Mouse (Mus musculus) midbrain, embryonic 14.5 days (tissue): Measurements from ENCODE around the gene Krt39. TPM values are rescaled to one million over a fixed set of nuclear protein-coding genes. Genes with fewer than 3 reads are reported as not detected.
A peak's percentile ranks its signal among the peaks of the same experiment; 100 is the strongest.

Source experiments
- ATAC-seq: fragments of 200-750 bp; cut with Nextera tagmentation; 2 replicates; pipeline ENCODE4 v1.8.0; 2017; ENCODE audit warnings: moderate number of reproducible peaks, moderate library complexity; ENCODE audit not compliant: low FRiP score, low TSS enrichment
- DNase-seq: peaks from one replicate; pipeline ENCODE4 v3.0.0-alpha.2; 2015
- H3K27ac ChIP-seq: fragments of 300-500 bp; sonication (generic); replicated peaks from 2 replicates; pipeline ENCODE4 v1.5.1; 2014; ENCODE audit warnings: mild to moderate bottlenecking, low read depth, low read length, moderate library complexity
- H3K27me3 ChIP-seq: fragments of 300-500 bp; sonication (generic); 2 replicates; pipeline ENCODE4 v1.6.1; 2014; ENCODE audit warnings: low read length, control low read depth, mixed read lengths; ENCODE audit not compliant: control insufficient read depth, insufficient read depth
- H3K36me3 ChIP-seq: fragments of 300-500 bp; sonication (generic); 2 replicates; pipeline ENCODE4 v1.6.1; 2014; ENCODE audit warnings: low read length, control low read depth; ENCODE audit not compliant: control insufficient read depth, insufficient read depth
- H3K4me1 ChIP-seq: fragments of 300-500 bp; sonication (generic); 2 replicates; pipeline ENCODE4 v1.6.1; 2014; ENCODE audit warnings: mild to moderate bottlenecking, antibody characterized with exemption, low read length, control low read depth; ENCODE audit not compliant: control insufficient read depth, insufficient read depth
- H3K4me2 ChIP-seq: fragments of 300-500 bp; sonication (generic); 2 replicates; pipeline ENCODE4 v1.6.1; 2014; ENCODE audit warnings: mild to moderate bottlenecking, low read length, moderate library complexity
- H3K4me3 ChIP-seq: fragments of 300-500 bp; sonication (generic); replicated peaks from 2 replicates; pipeline ENCODE4 v1.5.1; 2014; ENCODE audit warnings: low read depth, low read length
- H3K9ac ChIP-seq: fragments of 300-500 bp; sonication (generic); replicated peaks from 2 replicates; pipeline ENCODE4 v1.6.1; 2014; ENCODE audit warnings: mild to moderate bottlenecking, low read length, moderate library complexity
- H3K9me3 ChIP-seq: fragments of 300-500 bp; sonication (generic); 2 replicates; pipeline ENCODE4 v1.6.1; 2016; ENCODE audit warnings: low read length, control low read depth, mixed read lengths; ENCODE audit not compliant: control insufficient read depth
- WGBS: fragments of 180-500 bp; shearing (Covaris S2); extraction: QIAGEN DNeasy Blood & Tissue Kit; methylation state at CpG from one replicate; pipeline ENCODE4 v1.1.7; 2014; 5-methylcytosine and 5-hydroxymethylcytosine counted together
- polyA plus RNA-seq: library from polyadenylated mRNA; unstranded; fragments of >200 nt; fragmentation: Nextera tagmentation; extraction: Ambion mirVana; gene quantifications from 2 replicates; pipeline ENCODE4 v1.2.1, GENCODE M21; 2014

The Krt39 gene
- polyA plus RNA-seq, 1 experiment from 2014 or later, result not detected

DNA sequence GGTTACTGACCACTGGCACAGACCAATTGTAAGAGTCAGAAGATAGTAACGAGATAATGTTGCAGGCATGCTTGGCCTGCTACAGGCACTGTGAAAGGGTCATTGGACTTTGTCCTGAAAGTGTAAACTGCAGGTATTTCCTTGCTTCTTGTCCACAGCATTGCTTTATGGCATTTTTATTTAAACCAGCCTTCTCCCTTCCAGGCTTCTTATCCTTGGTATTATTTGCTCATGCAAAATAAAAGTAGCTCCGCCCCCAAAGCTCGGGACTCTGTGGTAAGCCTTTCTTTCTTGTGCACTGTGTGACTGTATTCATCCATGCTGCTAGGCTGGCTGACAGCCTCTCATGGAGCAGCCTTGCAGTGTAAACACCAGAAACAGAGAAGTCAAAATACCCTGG, 31.9 kb downstream of the Krt39 start:
- H3K4me1 ChIP-seq, result no peaks in the 10 kb centered on the region

GRCm38 (mm10) chr11:99474981-99475380, 46.2 kb downstream of the Krt39 start:
- ATAC-seq (no peak), DNase-seq (no peak)
- WGBS, result 79% methylated on average over 3 of the region's 3 CpGs
- Histone ChIP-seq H3K27me3 (no peaks in the 10 kb centered on the region), H3K4me1 (no peaks in the 10 kb centered on the region), H3K9me3 (no peaks in the 10 kb centered on the region), H3K27ac (no peak overlapping the region), H3K36me3 (no peaks in the 10 kb centered on the region), H3K4me2 (no peak overlapping the region), H3K9ac (no peak overlapping the region), H3K4me3 (no peak overlapping the region)

More for the DNA sequence above, 31.9 kb downstream of the Krt39 start:
- no peak overlapping the region for H3K4me2 ChIP-seq
- 47% methylated on average over 3 of the region's 3 CpGs for WGBS
- H3K27me3 ChIP-seq, result no peaks in the 10 kb centered on the region
- ATAC-seq, result no peak
- H3K9me3 ChIP-seq, result no peaks in the 10 kb centered on the region
- no peaks in the 10 kb centered on the region for H3K36me3 ChIP-seq
- H3K27ac ChIP-seq, result no peak overlapping the region
- no peak overlapping the region for H3K4me3 ChIP-seq
- peak; percentile 36 for DNase-seq
- no peak overlapping the region for H3K9ac ChIP-seq

GRCm38 (mm10) chr11:99473433-99473832, 47.7 kb downstream of the Krt39 start:
- no peak for DNase-seq
- Histone ChIP-seq H3K27ac (no peak overlapping the region), H3K9ac (no peak overlapping the region), H3K4me2 (no peak overlapping the region), H3K4me1 (no peaks in the 10 kb centered on the region), H3K27me3 (no peaks in the 10 kb centered on the region), H3K4me3 (no peak overlapping the region), H3K36me3 (no peaks in the 10 kb centered on the region), H3K9me3 (no peaks in the 10 kb centered on the region)
- no peak for ATAC-seq
- 80% methylated on average over 6 of the region's 6 CpGs for WGBS

DNA sequence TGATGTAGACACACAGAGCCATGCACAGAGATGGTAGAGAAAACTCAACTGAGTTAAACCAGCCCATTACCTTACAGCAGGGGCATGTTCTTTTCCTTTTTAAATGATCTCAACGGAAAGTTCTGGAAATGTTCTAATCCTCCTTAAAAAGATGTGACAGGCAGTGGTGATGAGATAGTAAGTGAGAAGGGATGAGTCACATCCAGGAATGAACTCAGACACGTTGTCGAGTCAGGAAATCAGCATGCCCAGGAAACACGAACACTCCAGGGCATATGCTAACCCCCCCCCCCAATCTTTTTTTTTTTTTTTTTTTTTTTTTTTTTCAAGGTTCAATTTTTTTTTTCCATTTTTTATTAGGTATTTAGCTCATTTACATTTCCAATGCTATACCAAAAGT, 48.7 kb downstream of the Krt39 start:
- no peak for ATAC-seq
- H3K9me3 ChIP-seq, result no peaks in the 10 kb centered on the region
- H3K9ac ChIP-seq, result no peak overlapping the region
- H3K4me2 ChIP-seq, result no peak overlapping the region
- no peak overlapping the region for H3K4me3 ChIP-seq
- no peaks in the 10 kb centered on the region for H3K27me3 ChIP-seq
- H3K36me3 ChIP-seq, result no peaks in the 10 kb centered on the region
- no peaks in the 10 kb centered on the region for H3K4me1 ChIP-seq
- no peak for DNase-seq
- H3K27ac ChIP-seq, result no peak overlapping the region
- WGBS, result 85% methylated on average over 4 of the region's 4 CpGs

DNA sequence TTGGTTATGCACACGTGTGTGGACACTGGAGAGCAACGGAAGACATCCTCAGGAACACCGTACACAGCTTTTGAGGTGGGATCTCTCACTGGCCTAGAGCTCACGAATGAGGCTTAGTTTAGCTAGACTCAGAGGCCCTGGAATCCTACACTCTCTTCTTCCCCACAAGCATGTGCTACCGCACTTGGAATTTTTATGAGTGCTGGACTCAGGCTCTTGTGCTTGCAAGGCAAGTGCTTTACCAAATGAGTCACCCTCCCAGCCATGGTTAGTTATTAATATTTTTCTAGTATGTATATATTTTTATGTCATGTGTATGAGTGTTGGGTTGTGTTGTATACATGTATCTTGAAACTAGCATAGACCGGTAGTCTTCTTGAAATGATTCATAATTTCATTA, 49.2 kb downstream of the Krt39 start:
- 94% methylated on average over 6 of the region's 6 CpGs for WGBS
- no peaks in the 10 kb centered on the region for H3K9me3 ChIP-seq
- no peak overlapping the region for H3K4me3 ChIP-seq
- no peaks in the 10 kb centered on the region for H3K36me3 ChIP-seq
- no peaks in the 10 kb centered on the region for H3K4me1 ChIP-seq
- no peaks in the 10 kb centered on the region for H3K27me3 ChIP-seq
- H3K9ac ChIP-seq, result no peak overlapping the region
- no peak overlapping the region for H3K4me2 ChIP-seq
- no peak for DNase-seq
- no peak for ATAC-seq
- no peak overlapping the region for H3K27ac ChIP-seq

DNA sequence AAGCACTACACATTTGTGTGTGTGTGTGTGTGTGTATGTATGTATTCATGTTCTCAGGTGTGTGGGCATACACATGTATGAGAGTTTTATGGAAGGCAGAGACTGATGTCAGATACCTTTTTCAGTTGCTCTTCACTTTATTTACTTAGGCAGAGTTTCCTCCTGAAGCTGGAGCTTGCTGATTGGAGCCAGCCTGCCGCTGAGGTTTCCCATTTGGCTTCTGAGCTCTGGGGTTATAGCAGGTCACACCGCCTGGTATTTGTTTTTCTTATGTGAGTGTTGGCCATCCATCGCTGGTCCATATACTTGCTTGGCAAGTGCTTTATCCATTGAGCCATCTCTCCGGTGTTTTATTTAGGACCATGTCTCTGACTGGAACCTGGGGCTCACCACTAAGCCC, 51.9 kb downstream of the Krt39 start:
- Histone ChIP-seq H3K36me3 (no peaks in the 10 kb centered on the region), H3K9me3 (no peaks in the 10 kb centered on the region)
- WGBS, result 90% methylated on average over 4 of the region's 4 CpGs

GRCm38 (mm10) chr11:99468566-99468965, 52.6 kb downstream of the Krt39 start:
- ATAC-seq (no peak), DNase-seq (no peak)
- Histone ChIP-seq H3K27me3 (no peaks in the 10 kb centered on the region), H3K27ac (no peak overlapping the region), H3K4me2 (no peak overlapping the region), H3K9me3 (no peaks in the 10 kb centered on the region), H3K4me1 (no peaks in the 10 kb centered on the region), H3K4me3 (no peak overlapping the region), H3K9ac (no peak overlapping the region), H3K36me3 (no peaks in the 10 kb centered on the region)
- WGBS, result 91% methylated on average over 11 of the region's 11 CpGs

More for the DNA sequence above, 51.9 kb downstream of the Krt39 start:
- H3K9ac ChIP-seq, result no peak overlapping the region
- ATAC-seq (no peak), DNase-seq (no peak)
- H3K27ac ChIP-seq, result no peak overlapping the region
- no peak overlapping the region for H3K4me3 ChIP-seq
- H3K4me2 ChIP-seq, result no peak overlapping the region
- no peaks in the 10 kb centered on the region for H3K27me3 ChIP-seq
- no peaks in the 10 kb centered on the region for H3K4me1 ChIP-seq

DNA sequence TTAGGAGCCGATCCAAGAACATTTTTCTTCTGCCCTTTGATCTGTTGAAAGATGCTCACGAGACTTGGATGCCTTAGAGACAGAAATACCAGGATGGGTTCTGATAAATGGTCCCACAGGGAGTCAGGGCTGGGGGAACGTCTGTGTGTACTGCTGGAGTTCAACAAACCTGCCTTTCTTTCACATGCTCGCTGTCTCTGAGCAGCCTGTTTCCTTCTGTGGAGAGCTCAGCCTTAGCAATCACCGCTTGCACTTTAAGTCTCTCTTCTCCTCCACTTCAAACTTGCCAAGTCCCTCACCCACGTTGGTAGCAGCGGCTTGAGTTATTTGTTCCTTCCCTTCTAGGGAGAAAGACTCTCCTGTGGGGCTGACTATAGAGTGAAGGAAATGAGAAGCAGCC, 54.8 kb downstream of the Krt39 start:
- H3K27me3 ChIP-seq, result no peaks in the 10 kb centered on the region
- H3K9me3 ChIP-seq, result no peaks in the 10 kb centered on the region
- H3K4me2 ChIP-seq, result no peak overlapping the region
- H3K4me3 ChIP-seq, result no peak overlapping the region
- no peaks in the 10 kb centered on the region for H3K4me1 ChIP-seq
- H3K36me3 ChIP-seq, result no peaks in the 10 kb centered on the region
- no peak overlapping the region for H3K27ac ChIP-seq
- WGBS, result 51% methylated on average over 7 of the region's 7 CpGs
- DNase-seq, result peak; percentile 16
- H3K9ac ChIP-seq, result no peak overlapping the region
- ATAC-seq, result no peak

- no peak for ATAC-seq
- Histone ChIP-seq H3K9me3 (no peaks in the 10 kb centered on the region), H3K9ac (no peak overlapping the region), H3K4me1 (no peaks in the 10 kb centered on the region), H3K4me2 (no peak overlapping the region), H3K27ac (no peak overlapping the region), H3K4me3 (no peak overlapping the region), H3K36me3 (no peaks in the 10 kb centered on the region), H3K27me3 (no peaks in the 10 kb centered on the region)
- WGBS, result 5% methylated on average over 5 of the region's 5 CpGs
- peak; percentile 95 for DNase-seq
Measured at GRCm38 (mm10) chr11:99464836-99465235, 56.3 kb downstream of the Krt39 start.
